9 mouse cellular contexts compared by ENCODE assay signal in the genomic region with DNA sequence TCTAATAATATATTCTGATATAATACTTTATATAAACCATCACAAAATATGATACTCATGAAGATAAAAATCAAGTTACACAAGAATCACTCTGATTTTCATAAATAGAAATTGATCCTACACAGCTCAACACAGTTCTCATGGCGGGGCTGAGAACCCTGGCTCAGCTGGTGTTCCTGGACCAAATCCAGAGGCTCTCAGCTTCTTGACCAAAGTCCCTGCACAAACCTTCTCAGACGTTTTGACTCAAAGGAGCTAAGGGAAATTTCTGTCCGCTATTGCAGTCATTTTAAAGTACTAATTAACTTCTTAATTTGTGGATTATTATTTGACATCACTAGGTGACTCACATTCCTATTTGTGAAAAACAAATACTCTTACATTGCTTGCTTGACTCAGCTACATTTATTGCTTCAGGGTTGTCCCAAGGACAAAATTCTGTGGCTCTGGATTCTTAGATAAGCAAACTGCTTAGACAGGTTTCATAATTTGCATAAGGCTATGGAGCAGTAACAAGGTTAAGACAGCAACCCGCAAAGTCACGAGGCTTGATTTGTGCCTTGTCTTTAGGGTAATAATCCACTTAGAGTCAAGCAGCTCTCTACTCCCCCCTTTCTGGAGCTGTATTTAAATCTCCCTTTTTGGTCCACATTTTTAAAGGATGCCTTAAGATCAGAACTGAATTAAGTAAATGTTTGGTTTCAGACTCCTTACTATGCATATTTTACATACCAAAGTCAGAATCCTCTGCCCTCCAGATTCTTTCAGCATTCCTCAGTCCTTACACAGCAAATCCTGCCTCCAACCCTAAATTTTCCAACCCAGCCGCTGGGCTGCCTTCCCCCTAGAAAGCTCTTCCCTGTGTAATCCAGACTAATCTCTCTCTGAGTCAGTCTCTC. TPM values are rescaled to one million over a fixed set of nuclear protein-coding genes. Genes with fewer than 3 reads are reported as not detected.
DNase-seq lines count a peak whose midpoint lies in the region; ATAC-seq and TF ChIP-seq lines count a peak whose summit lies in the region.
"Had no signal": no experiment of that assay in that cellular context is flagged by ENCODE, and none has a peak within 500 bp of the region (broad histone marks: within the 10 kb centered on the region; RNA-seq: fewer than 3 reads in every experiment).

No protein-coding gene starts in this region.

- no peaks in the 10 kb centered on the region for H3K36me3 ChIP-seq in forebrain, embryonic 11.5 days (ENCODE audit: control insufficient read depth, insufficient read depth, low read length)
- H3K36me3 ChIP-seq in forebrain, embryonic 15.5 days: no peaks in the 10 kb centered on the region
- H3K36me3 ChIP-seq in C2C12 (ENCODE audit: control insufficient read depth, insufficient read depth): no peaks in the 10 kb centered on the region
- H3K36me3 ChIP-seq in hindbrain, embryonic 14.5 days (replicated peaks; ENCODE audit: control insufficient read depth, insufficient read depth): no peaks in the 10 kb centered on the region
- H3K36me3 ChIP-seq: heart, embryonic 10.5 days had no signal

- no peak overlapping the region for H3K9ac ChIP-seq in forebrain, embryonic 11.5 days (ENCODE audit: low read length)
- H3K9ac ChIP-seq in forebrain, embryonic 15.5 days (replicated peaks): no peak overlapping the region
- no peak overlapping the region for H3K9ac ChIP-seq in hindbrain, embryonic 14.5 days

- no peak overlapping the region for H3ac ChIP-seq in C2C12 (ENCODE audit: control insufficient read depth, insufficient read length, low read depth)

- no peaks in the 10 kb centered on the region for H3K4me1 ChIP-seq in forebrain, embryonic 11.5 days (replicated peaks; ENCODE audit: control insufficient read depth, insufficient read depth, low read length)
- no peaks in the 10 kb centered on the region for H3K4me1 ChIP-seq in forebrain, embryonic 15.5 days
- no peaks in the 10 kb centered on the region for H3K4me1 ChIP-seq in hindbrain, embryonic 14.5 days (replicated peaks; ENCODE audit: control insufficient read depth, insufficient read depth, low read length)
- H3K4me1 ChIP-seq: heart, embryonic 10.5 days had no signal

- ATAC-seq in forebrain, embryonic 11.5 days (replicated peaks; ENCODE audit: low FRiP score): 0 out of 2 replicates have a peak, but pooled peaks have one; percentile 52
- ATAC-seq in forebrain, embryonic 15.5 days (replicated peaks): no peak
- peak; percentile 40; the same call in 1 of the 2 replicates for ATAC-seq in hindbrain, embryonic 14.5 days (ENCODE audit: low FRiP score)

- no peak for DNase-seq in forebrain, embryonic 11.5 days (ENCODE audit: low spot score)
- no peak for DNase-seq in hindbrain, embryonic 14.5 days (ENCODE audit: low spot score)
- peak; percentile 13 for DNase-seq in lung, postnatal 14 days
- no peak for DNase-seq in frontal cortex, postnatal 36 days (ENCODE audit: low spot score in 2 of 2)
- DNase-seq in thymus, postnatal 25 days: no peak
- no peak for DNase-seq in heart, adult 11 months

- no peak overlapping the region for H3K4me3 ChIP-seq in forebrain, embryonic 11.5 days (ENCODE audit: low read depth, low read length)
- no peak overlapping the region for H3K4me3 ChIP-seq in forebrain, embryonic 15.5 days
- no peak overlapping the region for H3K4me3 ChIP-seq in C2C12 (ENCODE audit: insufficient read depth, poor library complexity, severe bottlenecking)
- no peak overlapping the region for H3K4me3 ChIP-seq in hindbrain, embryonic 14.5 days (replicated peaks; ENCODE audit: low read length)
- H3K4me3 ChIP-seq: heart, embryonic 10.5 days had no signal

- no peaks in the 10 kb centered on the region for H3K9me3 ChIP-seq in forebrain, embryonic 11.5 days (ENCODE audit: control insufficient read depth, low read length)
- H3K9me3 ChIP-seq in forebrain, embryonic 15.5 days: no peaks in the 10 kb centered on the region
- no peaks in the 10 kb centered on the region for H3K9me3 ChIP-seq in hindbrain, embryonic 14.5 days (ENCODE audit: control insufficient read depth, low read length)
- H3K9me3 ChIP-seq: heart, embryonic 10.5 days had no signal

- 35% methylated on average over 6 of the region's 6 CpGs for WGBS in forebrain, embryonic 11.5 days
- 28% methylated on average over 6 of the region's 6 CpGs for WGBS in forebrain, embryonic 15.5 days
- WGBS in hindbrain, embryonic 14.5 days: 37% methylated on average over 6 of the region's 6 CpGs

- no peak overlapping the region for H3K4me2 ChIP-seq in forebrain, embryonic 11.5 days (ENCODE audit: low read depth, low read length, severe bottlenecking)
- no peak overlapping the region for H3K4me2 ChIP-seq in forebrain, embryonic 15.5 days (replicated peaks)
- H3K4me2 ChIP-seq in hindbrain, embryonic 14.5 days (replicated peaks): no peak overlapping the region

- no peak overlapping the region for H3K27ac ChIP-seq in forebrain, embryonic 11.5 days (ENCODE audit: low read depth, low read length)
- H3K27ac ChIP-seq in forebrain, embryonic 15.5 days (replicated peaks): no peak overlapping the region
- no peak overlapping the region for H3K27ac ChIP-seq in hindbrain, embryonic 14.5 days
- H3K27ac ChIP-seq: heart, embryonic 10.5 days had no signal

- TF ChIP-seq CTCF in C2C12 (IDR thresholded peaks at IDR 0.05; ENCODE audit: control insufficient read depth, insufficient read depth, insufficient read length): no peak

- no peaks in the 10 kb centered on the region for H3K79me2 ChIP-seq in C2C12 (ENCODE audit: control insufficient read depth, insufficient read depth)

- no peaks in the 10 kb centered on the region for H3K27me3 ChIP-seq in forebrain, embryonic 11.5 days (ENCODE audit: control insufficient read depth, insufficient read depth, low read length)
- H3K27me3 ChIP-seq in forebrain, embryonic 15.5 days: no peaks in the 10 kb centered on the region
- H3K27me3 ChIP-seq in C2C12 (ENCODE audit: control insufficient read depth, insufficient read depth, insufficient read length): no peaks in the 10 kb centered on the region
- H3K27me3 ChIP-seq in hindbrain, embryonic 14.5 days (ENCODE audit: control insufficient read depth, insufficient read depth, low read length): no peaks in the 10 kb centered on the region

- H3K79me3 ChIP-seq in C2C12 (ENCODE audit: low read depth): no peaks in the 10 kb centered on the region

TF ChIP-seq in C2C12, 6 proteins besides CTCF, POLR2A, EP300 and RAD21:
- TF ChIP-seq MYOD1 (IDR thresholded peaks at IDR 0.05; ENCODE audit: control insufficient read depth, insufficient read length, low read depth) (no peak), MAX (IDR thresholded peaks at IDR 0.05) (no peak), USF1 (IDR thresholded peaks at IDR 0.05; ENCODE audit: low read depth) (peak; percentile 7)

RNA-seq across cellular contexts. Expression of gene Atxn7l3b, which starts 45.8 kb away (rescaled TPM):
- 234 TPM in 2 replicates for polyA plus RNA-seq in forebrain, embryonic 11.5 days (2014; fragmentation: Nextera tagmentation; extraction: Ambion mirVana)
- 391 and 395 TPM in 2 replicates for polyA plus RNA-seq in forebrain, embryonic 15.5 days (2015; fragmentation: Nextera tagmentation; extraction: Ambion mirVana)
- 34.0 TPM for polyA plus RNA-seq in C2C12 (2012; fragmentation: generic; extraction: Trizol)
- 297 and 327 TPM in 2 replicates for polyA plus RNA-seq in hindbrain, embryonic 14.5 days (2014; fragmentation: Nextera tagmentation; extraction: Ambion mirVana)
